Mouse (Mus musculus): ENCODE measurements around the gene Fcgr4.

DNA sequence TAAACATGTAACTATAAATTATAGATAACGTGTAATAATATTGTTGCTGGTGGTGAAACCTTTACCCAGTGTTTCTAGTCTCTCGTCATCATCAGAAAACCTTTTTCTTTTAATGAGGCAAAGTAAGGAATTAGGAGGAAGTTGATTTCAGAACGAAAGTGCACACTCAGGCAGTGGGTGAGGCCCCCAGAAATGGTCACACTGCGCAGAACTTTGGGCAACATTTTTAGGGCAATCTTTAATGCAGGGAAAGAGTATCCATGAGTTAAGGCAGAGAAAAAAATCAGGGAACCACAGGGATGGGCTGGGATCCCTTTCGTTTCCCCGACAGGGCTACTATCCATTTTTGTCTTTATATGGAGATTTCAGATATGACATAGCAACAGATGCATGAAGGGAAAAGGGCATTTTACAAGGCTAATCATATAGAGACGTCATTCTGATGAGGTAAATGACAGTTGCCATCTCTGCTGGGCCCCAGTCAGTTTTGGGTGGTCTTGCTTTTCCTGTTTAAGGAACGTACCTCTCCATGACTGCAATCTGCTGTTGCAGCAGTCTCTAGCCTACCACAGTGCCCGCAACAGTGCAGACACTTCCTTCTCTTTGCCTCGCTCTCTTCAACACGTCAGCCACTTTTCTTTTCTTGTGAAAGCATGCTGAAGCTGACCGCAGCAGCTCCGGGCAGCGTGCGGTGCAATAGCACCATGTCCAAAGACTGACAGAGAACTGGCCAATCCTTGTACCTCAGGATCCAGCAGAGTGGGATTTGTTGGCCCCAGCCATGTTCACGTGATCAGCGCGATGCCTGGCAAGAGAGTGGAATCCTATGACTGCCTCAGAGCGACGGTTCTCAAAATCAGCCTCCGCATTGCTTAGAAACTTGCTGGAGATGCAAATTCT is 20.7 kb upstream of the Fcgr4 start:
- TF ChIP-seq POLR2A (IDR thresholded peaks at IDR 0.05; ENCODE audit: low read depth, low read length) (no peak), CTCF (IDR thresholded peaks at IDR 0.05; ENCODE audit: extremely low read depth, insufficient read depth, insufficient read length, insufficient replicate concordance) (no peak)

Data from spleen, adult 2 months (tissue).